Mouse (Mus musculus): ENCODE measurements around the gene Fam166a.

GRCm38 (mm10) chr2:25207593-25207992 is 11.0 kb upstream of the Fam166a start:
- TF ChIP-seq CTCF (IDR thresholded peaks at IDR 0.05; ENCODE audit: borderline replicate concordance, extremely low read depth, insufficient read depth, insufficient read length) (no peak), POLR2A (IDR thresholded peaks at IDR 0.05; ENCODE audit: borderline replicate concordance, extremely low read depth, insufficient read depth, insufficient read length, poor library complexity, severe bottlenecking) (no peak)

All from brain, embryonic 14.5 days (tissue).